Mouse (Mus musculus): ENCODE measurements around the gene Cd84.

- no peak for TF ChIP-seq POLR2A (IDR thresholded peaks at IDR 0.05; ENCODE audit: borderline replicate concordance, insufficient read depth, low read length)
- TF ChIP-seq CTCF (IDR thresholded peaks at IDR 0.05; ENCODE audit: borderline replicate concordance, insufficient read depth, low read depth, low read length), result no peak
Measured at GRCm38 (mm10) chr1:171848201-171848600, 8.7 kb downstream of the Cd84 start.

Data from cerebellum, adult 2 months (tissue).